In genomic region chr1:81516575-81517210, GRCm38 (mm10) we compare ENCODE assay signal across 10 mouse cellular contexts.
DNase-seq lines count a peak whose midpoint lies in the region; ATAC-seq and TF ChIP-seq lines count a peak whose summit lies in the region.
"Had no signal": no experiment of that assay in that cellular context is flagged by ENCODE, and none has a peak within 500 bp of the region (broad histone marks: within the 10 kb centered on the region; RNA-seq: fewer than 3 reads in every experiment).

No protein-coding gene starts in this region.

- no peaks in the 10 kb centered on the region for H3K79me2 ChIP-seq in heart, adult 2 months (replicated peaks; ENCODE audit: control insufficient read depth, insufficient read depth, low read length)

- no peak for TF ChIP-seq EP300 in heart, adult 2 months (IDR thresholded peaks at IDR 0.05; ENCODE audit: insufficient read depth, low read depth, low read length)

- ATAC-seq in heart, embryonic 12.5 days (ENCODE audit: insufficient number of reproducible peaks, low FRiP score): no peak
- ATAC-seq in forebrain, embryonic 14.5 days: peak; percentile 71; the same call in 1 of the 2 replicates
- no peak for ATAC-seq in erythroid progenitor cell, adult 5-6 weeks (replicated peaks; ENCODE audit: low FRiP score, poor library complexity, severe bottlenecking)

- 52% methylated on average over 10 of the region's 10 CpGs for WGBS in heart, adult 2 months
- WGBS in heart, embryonic 12.5 days: 57% methylated on average over 10 of the region's 10 CpGs
- 59% methylated on average over 10 of the region's 10 CpGs for WGBS in forebrain, embryonic 14.5 days

- intact Hi-C loops in heart, adult 2 months (cut with DNase I): loop anchor here (2.0 to 5.0 kb wide), 3 partner anchors 171 to 916 kb away; no protein-coding TSS in a partner anchor

- no peak overlapping the region for H3K9ac ChIP-seq in heart, adult 2 months (ENCODE audit: low read depth, low read length)
- no peak overlapping the region for H3K9ac ChIP-seq in heart, embryonic 12.5 days
- H3K9ac ChIP-seq in forebrain, embryonic 14.5 days (ENCODE audit: low read length): no peak overlapping the region
- H3K9ac ChIP-seq: limb, embryonic 15.5 days; stomach, embryonic 15.5 days had no signal

- H3K4me3 ChIP-seq in heart, adult 2 months: no peak overlapping the region
- H3K4me3 ChIP-seq in heart, embryonic 12.5 days: no peak overlapping the region
- no peak overlapping the region for H3K4me3 ChIP-seq in forebrain, embryonic 14.5 days (ENCODE audit: low read depth, low read length)
- H3K4me3 ChIP-seq: limb, embryonic 15.5 days; stomach, embryonic 15.5 days had no signal

- no peak overlapping the region for H3K27ac ChIP-seq in heart, adult 2 months
- no peak overlapping the region for H3K27ac ChIP-seq in heart, embryonic 12.5 days (ENCODE audit: poor library complexity, severe bottlenecking)
- H3K27ac ChIP-seq in forebrain, embryonic 14.5 days (ENCODE audit: low read depth, low read length): no peak overlapping the region
- H3K27ac ChIP-seq: limb, embryonic 15.5 days; stomach, embryonic 15.5 days had no signal

- no peaks in the 10 kb centered on the region for H3K36me3 ChIP-seq in heart, adult 2 months (ENCODE audit: control insufficient read depth, insufficient read depth, low read length)
- H3K36me3 ChIP-seq in heart, embryonic 12.5 days: no peaks in the 10 kb centered on the region
- no peaks in the 10 kb centered on the region for H3K36me3 ChIP-seq in forebrain, embryonic 14.5 days (ENCODE audit: control insufficient read depth, insufficient read depth, low read length)
- H3K36me3 ChIP-seq: limb, embryonic 15.5 days; stomach, embryonic 15.5 days had no signal

- TF ChIP-seq POLR2A in heart, adult 2 months (IDR thresholded peaks at IDR 0.05; ENCODE audit: insufficient read depth, low read depth, low read length): no peak

- no peaks in the 10 kb centered on the region for H3K27me3 ChIP-seq in heart, adult 2 months (ENCODE audit: control insufficient read depth, insufficient read depth, low read length)
- H3K27me3 ChIP-seq in heart, embryonic 12.5 days (replicated peaks): no peaks in the 10 kb centered on the region
- H3K27me3 ChIP-seq in forebrain, embryonic 14.5 days (replicated peaks; ENCODE audit: control insufficient read depth, insufficient read depth, low read length): no peaks in the 10 kb centered on the region
- H3K27me3 ChIP-seq: limb, embryonic 15.5 days; stomach, embryonic 15.5 days had no signal

- H3K4me2 ChIP-seq in heart, embryonic 12.5 days: no peak overlapping the region
- no peak overlapping the region for H3K4me2 ChIP-seq in forebrain, embryonic 14.5 days (ENCODE audit: low read length)
- H3K4me2 ChIP-seq: limb, embryonic 15.5 days; stomach, embryonic 15.5 days had no signal

- no peaks in the 10 kb centered on the region for H3K9me3 ChIP-seq in heart, embryonic 12.5 days (replicated peaks)
- H3K9me3 ChIP-seq in forebrain, embryonic 14.5 days (replicated peaks; ENCODE audit: control insufficient read depth, low read length): no peaks in the 10 kb centered on the region
- H3K9me3 ChIP-seq: limb, embryonic 15.5 days; stomach, embryonic 15.5 days had no signal

- no peak for DNase-seq in heart, adult 2 months
- peak; percentile 11 for DNase-seq in right cerebral cortex, adult 18-20 months
- DNase-seq in right cerebral cortex, postnatal 4 days: no peak
- peak; percentile 77 for DNase-seq in forebrain, embryonic 14.5 days (ENCODE audit: low spot score)
- peak; percentile 9 for DNase-seq in lung, postnatal 25 days (ENCODE audit: low spot score)
- no peak for DNase-seq in c-Kit-positive CD71-positive TER-119-positive erythroid progenitor cells, embryonic 14.5 days (ENCODE audit: low spot score)

- no peaks in the 10 kb centered on the region for H3K4me1 ChIP-seq in heart, adult 2 months (ENCODE audit: control insufficient read depth, insufficient read depth, low read length)
- H3K4me1 ChIP-seq in heart, embryonic 12.5 days (replicated peaks): no peaks in the 10 kb centered on the region
- H3K4me1 ChIP-seq in forebrain, embryonic 14.5 days (ENCODE audit: control insufficient read depth, insufficient read depth, low read length): peaks cover 10% of the 10 kb centered on the region; the same call in 1 of the 2 replicates
- H3K4me1 ChIP-seq: stomach, embryonic 15.5 days had no signal

- peak; percentile 81 for TF ChIP-seq CTCF in heart, adult 2 months (IDR thresholded peaks at IDR 0.05)

Comparison
In these comparisons a context has a peak if more than half of its experiments do, and no peak if none do; other contexts are left out.
1. DNase-seq: peak in right cerebral cortex, adult 18-20 months (single experiment), forebrain, embryonic 14.5 days (single experiment) and lung, postnatal 25 days (single experiment); none in heart, adult 2 months (0 of 2), right cerebral cortex, postnatal 4 days (single experiment) and c-Kit-positive CD71-positive TER-119-positive erythroid progenitor cells, embryonic 14.5 days (single experiment).